Mouse (Mus musculus) layer of hippocampus, postnatal 25 days (tissue): ENCODE measurements at regions not wholly inside any gene's neighbourhood (a gene's known extent, or its start where the extent isn't known, plus 50 kb on each side); places are given as distances from the start of the nearest gene placed in this dataset.
A peak's percentile ranks its signal among the peaks of the same experiment; 100 is the strongest.

Experiments used
- DNase-seq, 2 experiments: peaks; one replicate each; pipeline ENCODE4 v3.0.0; 2022; ENCODE audit warnings: mixed read lengths in 2 of 2, low spot score in 1 of 2; ENCODE audit errors: extremely low spot score in 1 of 2

DNA sequence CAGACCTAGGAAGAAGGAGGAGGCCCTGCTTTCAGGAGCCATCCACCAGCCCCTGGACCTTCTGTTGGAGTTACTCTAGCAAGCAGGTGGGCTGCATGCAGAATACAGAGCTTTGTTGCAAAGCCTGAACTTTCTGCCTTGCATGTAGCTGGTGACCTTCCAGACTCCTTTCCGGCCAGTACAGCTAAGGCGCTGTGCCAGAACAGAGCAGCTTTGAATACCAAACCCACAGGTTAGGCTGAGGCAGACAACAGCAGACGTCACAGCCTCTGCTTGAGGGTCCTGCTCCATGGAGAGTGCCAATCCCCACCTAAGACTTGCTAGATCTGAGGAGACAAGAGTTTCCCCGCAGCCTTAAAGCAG is 123.9 kb upstream of the Dio3 start:
- no peak for DNase-seq

DNA sequence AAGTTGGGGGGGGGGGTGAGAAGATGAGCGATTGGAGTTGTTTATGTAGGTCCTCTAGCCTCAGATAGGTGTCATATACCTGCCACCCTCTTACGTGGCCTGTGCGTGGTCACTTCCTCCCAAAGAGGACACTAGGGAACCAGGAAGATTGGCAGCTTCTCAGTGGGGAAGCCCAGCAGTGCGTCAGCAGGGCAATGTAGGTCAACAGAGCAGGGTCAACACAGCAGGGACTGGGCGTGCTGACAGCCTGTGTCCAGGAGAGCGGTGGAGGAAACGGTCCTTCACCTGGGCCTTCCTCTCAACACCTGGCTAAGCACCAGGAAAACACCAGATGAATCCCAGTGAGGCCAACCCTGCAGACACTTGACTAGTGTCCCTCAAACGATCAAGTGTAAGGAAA is 122.4 kb upstream of the Dio3 start:
- DNase-seq = no peak

GRCm38 (mm10) chr12:110157998-110158747 is 120.7 kb upstream of the Dio3 start:
- DNase-seq = no peak

DNA sequence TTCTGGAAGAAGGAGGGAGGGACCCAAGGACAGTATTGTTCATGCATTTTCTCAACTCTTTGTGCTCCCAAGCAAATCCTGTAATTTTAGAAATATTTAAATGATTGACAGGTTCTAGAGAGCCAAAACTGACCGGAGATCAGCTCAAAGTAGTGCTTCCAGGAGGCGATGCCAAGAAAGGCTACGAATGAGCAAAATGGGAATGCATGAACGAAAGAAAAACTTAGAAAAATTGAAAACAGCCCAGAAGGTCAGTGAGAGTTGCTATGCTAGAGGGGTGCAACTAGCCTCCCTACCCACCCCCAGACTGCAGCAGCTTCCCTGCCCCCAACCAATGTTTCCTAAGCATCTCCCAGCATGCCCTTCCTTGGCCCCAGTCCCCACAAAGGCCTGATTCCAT is 117.6 kb upstream of the Dio3 start:
- no peak for DNase-seq

DNA sequence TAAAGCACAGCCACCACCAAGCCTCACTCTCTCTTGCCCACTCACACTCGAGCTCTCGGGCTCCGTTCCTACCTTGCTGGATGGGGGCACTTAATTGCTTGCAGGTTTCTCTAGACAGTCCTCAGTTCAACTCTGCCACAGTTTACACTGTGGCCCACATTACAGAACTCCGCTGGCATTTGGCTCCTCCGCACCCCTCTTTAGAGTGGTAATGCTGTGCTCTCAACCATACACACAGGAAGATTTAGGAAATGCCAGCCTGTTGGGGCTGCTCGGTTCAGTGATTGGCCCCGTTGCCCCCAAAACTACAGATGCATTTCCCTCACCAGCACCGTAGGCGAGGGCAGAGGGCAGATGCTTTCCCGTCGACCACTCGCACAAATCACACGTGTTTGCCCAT is 113.4 kb upstream of the Dio3 start:
- no peak for DNase-seq

GRCm38 (mm10) chr12:110168407-110168806 is 110.5 kb upstream of the Dio3 start:
- no peak for DNase-seq

GRCm38 (mm10) chr12:110169261-110169660 is 109.6 kb upstream of the Dio3 start:
- no peak for DNase-seq

DNA sequence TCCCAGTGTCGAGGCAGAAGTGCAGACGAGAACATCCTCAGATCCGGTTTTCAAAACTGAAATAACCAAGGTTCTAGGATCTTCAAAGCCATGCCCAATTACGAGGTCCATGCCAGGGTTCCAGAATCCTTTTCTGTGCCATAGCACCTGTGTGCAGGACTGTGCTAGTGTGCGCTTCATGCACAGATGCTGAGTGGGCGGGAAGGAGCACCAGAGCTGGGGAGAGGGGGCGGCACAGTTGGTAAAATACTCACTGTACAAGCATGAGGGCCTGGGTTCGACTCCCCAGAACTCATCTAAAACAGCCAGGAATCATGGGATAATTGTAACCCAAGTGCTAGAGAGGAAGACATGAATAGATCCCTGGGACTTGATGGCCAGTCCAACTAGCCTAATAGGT is 108.4 kb upstream of the Dio3 start:
- peak in 1 of 2 experiments; percentile 21 for DNase-seq

DNA sequence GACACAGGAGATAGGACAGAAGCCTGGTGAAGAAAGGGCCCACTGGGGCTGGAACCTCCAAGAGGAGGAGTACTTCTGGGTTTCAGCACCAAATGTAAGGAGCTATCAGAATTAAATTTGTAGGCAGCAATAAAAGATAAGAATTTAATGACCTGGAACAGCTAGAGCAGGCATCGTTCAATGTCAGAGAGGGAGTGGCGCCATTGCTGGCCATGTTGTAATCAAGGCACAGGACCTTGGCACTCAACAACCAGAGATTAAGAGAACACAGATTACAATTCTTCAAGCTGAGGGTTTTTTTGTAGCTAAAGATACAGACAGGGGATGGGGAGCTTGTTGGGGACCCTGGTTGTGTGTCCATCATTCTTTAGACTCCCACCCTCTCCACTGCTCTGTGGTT is 101.0 kb upstream of the Dio3 start:
- no peak for DNase-seq

DNA sequence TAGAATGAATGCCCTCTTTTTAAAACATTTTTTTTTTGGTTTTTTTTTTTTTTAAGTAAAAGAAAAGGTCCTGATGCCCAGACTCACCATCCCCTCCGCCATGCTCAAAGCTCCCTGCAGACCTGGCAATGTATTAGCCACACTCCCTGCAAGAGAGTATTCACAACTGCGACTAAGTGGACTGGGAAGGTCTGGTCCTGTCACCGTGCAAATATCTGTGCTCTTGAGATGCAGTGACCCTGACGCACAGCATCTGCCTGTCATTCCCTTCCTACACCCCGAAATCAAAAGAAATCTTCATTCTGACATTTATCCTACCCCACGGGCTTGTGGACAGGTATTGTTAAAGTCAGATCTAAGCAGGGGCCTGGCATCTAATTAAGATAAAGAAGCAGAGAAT is 95.4 kb upstream of the Dio3 start:
- no peak for DNase-seq

GRCm38 (mm10) chr12:110185399-110185798 is 93.5 kb upstream of the Dio3 start:
- no peak for DNase-seq

GRCm38 (mm10) chr12:110186381-110186780 is 92.5 kb upstream of the Dio3 start:
- no peak for DNase-seq

- DNase-seq = no peak
Measured at GRCm38 (mm10) chr12:110186911-110187245, 92.0 kb upstream of the Dio3 start.

DNA sequence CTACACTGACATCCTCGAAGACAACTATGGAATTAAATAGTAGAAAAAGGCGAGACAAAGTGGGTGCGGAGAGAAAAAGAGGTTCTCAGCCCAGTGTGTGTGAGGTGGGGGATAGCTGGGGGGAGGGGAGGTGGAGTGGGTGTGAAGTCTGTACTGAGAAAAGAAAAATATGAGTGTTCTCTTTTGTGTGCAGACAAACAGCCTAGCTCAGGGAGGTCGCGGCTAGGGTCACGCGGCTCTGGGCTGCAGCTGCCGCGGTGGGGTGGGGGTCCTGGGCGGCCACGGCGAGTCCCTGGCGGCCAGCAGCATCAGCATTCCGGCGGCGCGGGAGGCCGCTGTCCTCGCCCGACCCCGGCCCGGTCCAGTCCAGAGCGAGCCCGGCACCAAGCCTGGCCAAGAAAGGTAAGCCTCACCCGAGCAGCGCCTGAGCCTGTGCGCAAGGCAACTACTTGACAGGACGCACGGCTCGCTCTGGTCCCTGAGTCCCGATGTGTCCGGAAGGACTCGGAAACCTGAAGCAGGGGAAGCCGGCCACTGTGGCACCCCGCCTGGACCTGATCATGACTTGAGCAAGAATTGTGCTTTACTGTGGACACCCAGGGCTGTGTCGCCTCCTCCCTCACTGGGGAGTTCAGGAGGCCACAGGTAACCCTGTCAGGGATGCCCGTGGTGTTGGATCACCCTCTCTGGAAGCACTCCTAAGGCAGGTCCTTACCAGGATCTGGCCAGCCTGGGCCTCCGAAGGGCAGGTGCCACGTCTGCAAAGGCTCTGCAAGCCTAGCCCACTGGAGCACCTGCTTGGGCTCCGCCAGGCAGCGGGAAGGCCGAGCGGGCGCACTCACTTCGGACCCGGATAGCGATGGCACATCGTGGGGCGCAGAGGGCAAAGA is 91.4 kb upstream of the Dio3 start:
- DNase-seq = no peak

- DNase-seq = no peak
Measured at GRCm38 (mm10) chr12:110188136-110188631, 90.7 kb upstream of the Dio3 start.

- no peak for DNase-seq
Measured at GRCm38 (mm10) chr12:110188641-110189328, 90.1 kb upstream of the Dio3 start.

DNA sequence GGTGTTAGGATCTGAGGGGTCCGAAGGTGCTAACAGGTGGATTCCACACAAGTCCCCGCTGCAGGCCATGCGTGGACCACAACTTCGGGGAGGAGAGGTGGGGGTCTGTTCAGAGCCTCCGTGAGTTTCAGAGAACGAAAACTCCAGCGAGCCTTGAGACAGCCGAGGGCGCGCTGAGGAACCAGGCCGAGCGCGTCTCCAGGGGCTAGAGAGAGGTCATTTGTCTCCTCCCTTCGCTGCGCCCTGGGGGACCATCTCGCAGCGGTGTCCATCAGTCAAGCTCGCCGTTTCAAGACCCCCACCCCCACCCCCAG is 89.6 kb upstream of the Dio3 start:
- no peak for DNase-seq

GRCm38 (mm10) chr12:110192186-110192585 is 86.7 kb upstream of the Dio3 start:
- DNase-seq = no peak

- no peak for DNase-seq
Measured at GRCm38 (mm10) chr12:110197366-110197765, 81.5 kb upstream of the Dio3 start.

DNA sequence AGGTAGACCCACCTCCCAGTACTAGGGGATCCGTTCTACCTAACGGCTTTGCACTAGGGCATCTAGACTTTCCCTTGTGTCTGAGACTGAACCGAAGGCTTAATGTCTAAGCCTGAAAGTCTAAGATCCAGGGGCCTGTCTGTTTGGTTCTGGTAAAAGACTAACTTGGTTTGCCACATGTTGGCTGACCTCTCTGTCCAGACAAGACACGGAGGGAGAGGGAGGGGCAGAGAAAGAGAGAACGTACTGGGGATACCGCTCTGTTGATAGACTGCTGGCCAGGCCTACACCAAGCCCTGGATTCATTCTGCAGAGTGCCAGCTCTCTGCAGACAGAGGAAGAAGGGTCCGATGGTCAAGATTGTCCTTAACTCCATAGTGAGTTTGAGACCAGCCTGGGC is 78.4 kb upstream of the Dio3 start:
- no peak for DNase-seq

DNA sequence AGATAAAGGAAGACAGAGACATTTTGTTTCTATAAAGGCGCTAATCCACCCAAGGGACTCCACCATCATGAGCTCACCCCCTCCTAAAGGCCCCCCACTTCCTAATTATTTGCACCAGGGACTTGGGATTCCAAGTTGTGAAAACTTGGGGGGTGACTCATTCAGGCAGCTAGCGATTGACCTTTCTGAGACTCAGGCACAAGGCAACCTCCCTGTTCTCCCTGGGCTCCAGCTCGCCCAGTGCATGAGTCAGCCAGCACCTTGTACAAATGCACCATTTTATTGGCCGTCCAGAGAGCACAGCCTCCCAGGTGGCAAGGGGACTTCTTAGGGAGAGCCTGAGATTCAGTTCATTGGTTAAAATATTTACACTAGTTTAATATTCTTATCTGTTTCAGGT is 78.0 kb upstream of the Dio3 start:
- DNase-seq = no peak
